8 mouse cellular contexts compared by ENCODE assay signal in the genomic region with DNA sequence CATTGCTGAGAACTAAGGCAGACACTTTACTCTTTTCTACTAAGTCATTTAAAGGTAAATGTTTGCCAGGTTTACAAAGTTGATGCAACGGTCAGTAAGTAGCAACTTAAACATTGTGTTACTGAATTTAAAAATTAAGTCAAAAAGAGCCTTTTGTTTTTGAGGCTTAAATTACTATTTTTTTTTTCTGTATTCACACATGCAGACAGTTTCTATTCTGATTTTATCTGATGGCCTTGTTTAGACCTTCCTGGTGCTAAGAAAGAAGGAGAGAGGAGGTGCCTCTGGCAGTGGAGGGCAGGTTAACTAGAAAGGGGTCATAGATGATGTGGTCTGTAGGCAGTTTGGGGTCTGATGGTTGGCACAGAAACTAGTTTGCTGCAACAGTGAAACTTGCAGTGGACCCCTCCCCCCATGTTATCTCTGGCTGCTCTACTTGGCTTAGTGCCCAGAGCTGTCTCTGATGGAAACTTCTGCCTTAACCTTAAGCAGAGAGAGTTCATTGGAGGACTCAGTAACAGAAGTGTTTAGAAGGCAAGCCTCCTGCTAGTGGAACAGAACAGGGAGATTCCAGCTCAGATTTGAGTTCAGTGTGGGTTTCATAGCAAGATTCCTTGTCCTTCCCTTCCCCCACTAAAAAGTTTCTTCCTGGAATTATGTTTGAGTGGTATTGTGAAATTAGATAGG. TPM values are rescaled to one million over a fixed set of nuclear protein-coding genes. Genes with fewer than 3 reads are reported as not detected.
DNase-seq lines count a peak whose midpoint lies in the region; ATAC-seq lines count a peak whose summit lies in the region.

No protein-coding gene starts in this region.

- peak overlapping the region; percentile 75 for H3K27ac ChIP-seq in heart, embryonic 16.5 days (ENCODE audit: low read length)
- no peak overlapping the region for H3K27ac ChIP-seq in neural tube, embryonic 12.5 days

- H3K4me2 ChIP-seq in heart, embryonic 16.5 days (ENCODE audit: low read depth, low read length): peak overlapping the region; percentile 47; the same call in 1 of the 2 replicates
- H3K4me2 ChIP-seq in neural tube, embryonic 12.5 days (replicated peaks): peak overlapping the region; percentile 34

- WGBS in heart, embryonic 16.5 days: 33% methylated on average over 1 of the region's 1 CpGs
- 92% methylated on average over 1 of the region's 1 CpGs for WGBS in neural tube, embryonic 12.5 days

- peak overlapping the region; percentile 36; the same call in 1 of the 2 replicates for H3K9ac ChIP-seq in heart, embryonic 16.5 days (ENCODE audit: low read length)
- H3K9ac ChIP-seq in neural tube, embryonic 12.5 days: no peak overlapping the region

- peak; percentile 34 to 39 for DNase-seq in cerebellum, postnatal 14 days
- no peak for DNase-seq in cerebellum, adult 8-10 months
- DNase-seq in A20 (ENCODE audit: low read depth, low spot score): peak; percentile 64
- DNase-seq in embryo, embryonic 10.5 days (ENCODE audit: low spot score): peak; percentile 59
- peak; percentile 69 to 78 for DNase-seq in kidney, postnatal 4 days
- no peak for DNase-seq in frontal cortex, postnatal 14 days (ENCODE audit: low spot score in 2 of 2)

- H3K4me3 ChIP-seq in heart, embryonic 16.5 days (ENCODE audit: low read length): no peak overlapping the region
- H3K4me3 ChIP-seq in neural tube, embryonic 12.5 days: no peak overlapping the region

- no peaks in the 10 kb centered on the region for H3K27me3 ChIP-seq in heart, embryonic 16.5 days (ENCODE audit: control insufficient read depth, insufficient read depth, low read length)
- H3K27me3 ChIP-seq in neural tube, embryonic 12.5 days (replicated peaks): no peaks in the 10 kb centered on the region

- no peaks in the 10 kb centered on the region for H3K9me3 ChIP-seq in heart, embryonic 16.5 days (replicated peaks; ENCODE audit: control insufficient read depth, low read length)
- no peaks in the 10 kb centered on the region for H3K9me3 ChIP-seq in neural tube, embryonic 12.5 days

- H3K36me3 ChIP-seq in heart, embryonic 16.5 days (ENCODE audit: control insufficient read depth, insufficient read depth): no peaks in the 10 kb centered on the region
- H3K36me3 ChIP-seq in neural tube, embryonic 12.5 days: no peaks in the 10 kb centered on the region

- ATAC-seq in heart, embryonic 16.5 days (replicated peaks; ENCODE audit: extremely low read depth, insufficient read depth, low FRiP score): peak; percentile 65
- ATAC-seq in neural tube, embryonic 12.5 days (ENCODE audit: low FRiP score, low read depth): no peak

- peaks cover 64% of the 10 kb centered on the region for H3K4me1 ChIP-seq in heart, embryonic 16.5 days (ENCODE audit: control insufficient read depth, insufficient read depth, low read length)
- H3K4me1 ChIP-seq in neural tube, embryonic 12.5 days: peaks cover 27% of the 10 kb centered on the region

RNA-seq across cellular contexts. Expression of gene Zfand3, which starts 23.0 kb away (rescaled TPM):
- polyA plus RNA-seq in heart, embryonic 16.5 days (2015; fragmentation: Nextera tagmentation; extraction: Ambion mirVana): 51.8 and 55.8 TPM in 2 replicates
- 88.4 and 94.2 TPM in 2 replicates for polyA plus RNA-seq in neural tube, embryonic 12.5 days (2016; fragmentation: Nextera tagmentation; extraction: Ambion mirVana)

RNA-seq across cellular contexts. Expression of gene Mdga1, which starts 57.6 kb away (rescaled TPM):
- 5.4 and 5.7 TPM in 2 replicates for polyA plus RNA-seq in heart, embryonic 16.5 days (2015; fragmentation: Nextera tagmentation; extraction: Ambion mirVana)
- 7.0 and 8.4 TPM in 2 replicates for polyA plus RNA-seq in neural tube, embryonic 12.5 days (2016; fragmentation: Nextera tagmentation; extraction: Ambion mirVana)

Comparison
In these comparisons a context has a peak if more than half of its experiments do, and no peak if none do; other contexts are left out.
1. DNase-seq: peak in cerebellum, postnatal 14 days (2 of 2), A20 (single experiment), embryo, embryonic 10.5 days (single experiment) and kidney, postnatal 4 days (2 of 2); none in cerebellum, adult 8-10 months (single experiment) and frontal cortex, postnatal 14 days (0 of 2).